Mouse (Mus musculus): ENCODE measurements around the gene Scnn1a.

GRCm38 (mm10) chr6:125309406-125309805, 11.1 kb upstream of the Scnn1a start:
- TF ChIP-seq POLR2A (IDR thresholded peaks at IDR 0.05; ENCODE audit: borderline replicate concordance, low read depth, low read length) (no peak), CTCF (IDR thresholded peaks at IDR 0.05; ENCODE audit: low read depth, low read length) (no peak)
